Mouse (Mus musculus): ENCODE measurements around the gene Car5b. TPM values are rescaled to one million over a fixed set of nuclear protein-coding genes. Genes with fewer than 3 reads are reported as not detected.
A peak's percentile ranks its signal among the peaks of the same experiment; 100 is the strongest.

The Car5b gene
- total RNA-seq, 4 experiments from 2014 or later, result 10.1 to 21.4 (median 16.1) TPM

GRCm38 (mm10) chrX:163958467-163958875 is 69.3 kb downstream of the Car5b start, which contains the start of gene Zrsr2:
TSS of gene Zrsr2 (minus strand) at chrX:163958661.
- peak; percentile 73 for DNase-seq

DNA sequence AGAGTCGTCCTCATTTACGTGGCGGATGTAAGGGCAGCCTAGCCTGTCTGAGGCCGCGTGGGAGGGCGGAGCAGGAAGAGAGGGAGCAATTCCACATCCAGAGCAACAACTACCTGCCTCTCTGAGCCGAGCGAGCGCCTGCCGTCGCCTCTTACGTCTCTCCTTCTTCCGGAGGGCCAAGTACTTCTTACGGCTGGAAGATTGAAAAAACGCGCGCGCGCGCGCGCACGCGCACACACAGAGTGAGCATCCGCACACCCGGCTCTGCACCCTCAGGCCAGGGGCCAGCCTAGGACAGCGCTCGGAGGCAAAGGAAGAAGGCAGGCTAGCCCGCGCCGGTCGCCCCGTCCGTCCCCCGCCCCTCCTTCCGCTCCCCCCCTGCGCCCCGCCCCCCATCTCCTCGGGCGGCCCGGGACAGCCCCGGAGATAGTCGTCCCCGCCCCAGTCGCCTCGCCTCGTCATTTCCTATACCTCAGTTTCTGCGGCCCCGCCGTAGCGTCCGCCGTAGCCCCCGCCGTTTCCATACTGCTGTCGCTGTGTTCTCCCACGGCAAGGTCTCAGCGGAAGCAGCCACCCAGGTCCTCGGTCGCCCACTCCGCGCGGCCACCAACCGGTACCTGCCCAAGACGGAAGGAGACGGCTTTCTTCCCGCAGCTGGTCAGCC is 69.9 kb downstream of the Car5b start:
- peak; percentile 24 for DNase-seq

DNA sequence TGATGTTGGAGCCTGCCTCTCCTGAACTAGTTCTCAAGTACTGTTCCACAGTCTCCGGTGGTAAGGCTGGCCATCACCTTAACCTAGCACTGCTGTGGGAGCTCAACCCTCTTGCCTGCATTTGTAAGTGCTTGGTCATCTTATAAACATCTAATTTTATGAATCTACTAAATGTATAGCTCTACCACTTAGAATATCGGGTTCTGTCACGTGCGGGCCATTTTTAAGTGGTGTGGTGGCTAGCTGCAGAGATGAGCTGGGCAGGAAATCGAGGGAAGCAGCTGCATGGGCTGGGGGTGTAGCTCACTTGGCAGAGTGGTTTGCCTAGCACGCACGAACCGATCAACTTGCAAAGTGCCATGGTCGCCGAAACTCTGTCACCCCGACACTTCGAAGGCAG is 70.4 kb downstream of the Car5b start:
- DNase-seq, result no peak

DNA sequence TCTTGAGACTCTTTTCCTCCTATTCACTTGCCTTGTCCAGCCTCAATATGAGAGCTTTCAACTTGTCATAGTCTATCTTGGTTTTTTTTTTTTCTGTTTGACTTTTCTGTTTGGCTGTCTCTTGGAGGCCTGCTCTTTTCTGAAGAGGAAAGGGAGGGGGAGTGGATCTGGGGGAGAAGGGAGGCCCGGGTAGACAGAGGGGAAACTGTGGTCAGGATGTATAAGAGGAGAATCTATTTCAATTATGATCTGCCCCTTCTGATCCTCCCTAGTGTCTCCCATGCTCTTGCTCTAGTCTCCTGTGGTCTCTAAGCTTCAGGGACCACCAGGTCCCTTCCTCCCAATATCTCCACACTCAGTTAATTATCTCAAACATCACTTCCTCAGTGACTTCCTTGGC is 76.2 kb downstream of the Car5b start:
- DNase-seq, result no peak

DNA sequence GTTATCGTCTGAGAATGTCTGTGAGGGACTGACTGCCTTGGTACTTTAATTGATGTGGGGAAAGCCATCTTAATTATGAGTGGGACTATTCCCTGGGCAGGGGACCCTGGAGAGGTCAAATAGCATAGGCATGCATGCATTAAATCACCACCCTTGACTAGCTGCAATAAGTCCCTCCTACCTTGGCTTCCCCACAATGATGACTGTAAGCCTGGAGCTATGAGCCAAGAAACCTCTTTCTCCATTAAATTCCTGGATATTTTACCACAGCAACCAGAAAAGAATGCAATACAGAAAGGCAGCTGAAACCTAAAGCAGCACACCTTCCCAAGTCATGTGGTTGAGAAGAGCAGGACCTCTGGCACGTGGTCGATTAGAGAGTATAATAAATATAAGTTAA is 83.4 kb downstream of the Car5b start:
- DNase-seq, result no peak

GRCm38 (mm10) chrX:163938587-163938986 is 89.2 kb downstream of the Car5b start:
- DNase-seq, result peak; percentile 22

DNA sequence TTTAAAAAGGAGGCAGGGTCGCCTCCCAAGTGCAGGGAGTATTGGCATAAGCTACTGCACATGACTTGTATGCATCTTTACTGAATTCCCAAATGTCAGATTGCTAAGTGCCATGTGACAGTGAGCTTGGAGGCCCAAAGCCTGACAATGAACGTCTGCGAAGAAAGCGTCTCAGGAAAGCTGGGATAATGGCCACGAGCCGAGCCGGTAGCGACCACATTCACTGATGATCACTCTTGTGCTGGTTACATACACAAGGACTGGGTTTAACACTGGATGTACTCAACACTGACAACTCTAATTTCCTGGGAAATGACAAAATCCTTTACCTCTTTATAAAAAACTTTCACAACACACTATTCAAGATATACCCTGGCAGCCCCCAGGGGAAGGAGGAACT is 93.1 kb downstream of the Car5b start:
- no peak for DNase-seq

DNA sequence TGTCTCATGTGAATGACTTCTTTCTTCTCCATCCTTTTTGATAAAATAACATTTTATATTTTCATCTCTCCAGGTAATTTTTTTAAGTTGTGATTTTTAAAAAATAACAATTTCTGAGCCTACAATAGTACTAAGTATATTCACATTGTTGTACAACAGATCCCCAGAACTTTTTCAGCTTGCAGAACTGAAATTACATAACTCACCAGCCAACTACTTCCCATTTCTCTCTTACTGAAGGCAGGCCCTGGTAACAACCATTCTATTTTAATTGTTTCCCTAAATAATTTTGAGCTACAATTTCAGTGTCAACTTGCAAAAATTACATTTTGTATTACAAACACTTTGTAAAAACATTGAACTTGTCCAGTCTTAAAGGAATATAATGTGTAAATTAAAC is 98.2 kb downstream of the Car5b start:
- no peak for DNase-seq

Other genes starting within 250 kb of the Car5b start
- gene Ap1s2, start 119.0 kb downstream of the Car5b start, total RNA-seq (2022), result 10 to 100 TPM; 13.3 to 16.3 (median 15.5) TPM
- gene Zrsr2, start 69.3 kb downstream of the Car5b start, total RNA-seq (2022), result 10 to 100 TPM; 19.7 to 34.1 (median 32.8) TPM
- gene Siah1b, start 48.5 kb upstream of the Car5b start, total RNA-seq (2022), result 10 to 100 TPM in 1 of 4 experiments, 1 to 10 TPM in 3; 7.2 to 10.2 (median 8.3) TPM
- not detected for gene Cltrn, start 60.8 kb upstream of the Car5b start, total RNA-seq (2022)
- 1 to 10 TPM; 2.1 to 5.4 (median 3.6) TPM for gene Ace2, start 111.3 kb upstream of the Car5b start, total RNA-seq (2022)
- gene Bmx, start 230.2 kb upstream of the Car5b start, total RNA-seq (2022), result under 1 TPM; 0.10 to 0.56 (median 0.36) TPM
- 10 to 100 TPM in 1 of 4 experiments, 1 to 10 TPM in 3; 4.8 to 11.3 (median 6.8) TPM for gene Pir, start 241.4 kb upstream of the Car5b start, total RNA-seq (2022)